Mouse (Mus musculus) myocyte (in vitro differentiated cells): Measurements from ENCODE around the gene Hoxa2.

Experiments
- MYOG ChIP-seq, 3 experiments: IDR thresholded peaks; one replicate each; pipeline ENCODE4 v1.6.1; 2011; ENCODE audit warnings: control low read depth in 2 of 3, low read depth in 2 of 3, mild to moderate bottlenecking in 2 of 3; ENCODE audit not compliant: insufficient read length in 2 of 3, control insufficient read depth in 1 of 3, insufficient read depth in 1 of 3
- POLR2A ChIP-seq: IDR thresholded peaks from one replicate; pipeline ENCODE4 v1.6.1; 2011; ENCODE audit warnings: low read depth, mild to moderate bottlenecking, control low read depth, moderate library complexity; ENCODE audit not compliant: insufficient read length

GRCm38 (mm10) chr6:52153270-52153669, 11.4 kb downstream of the Hoxa2 start:
- TF ChIP-seq MYOG (IDR thresholded peaks at IDR 0.05; ENCODE audit: control insufficient read depth in 1 of 3, insufficient read depth in 1 of 3, insufficient read length in 2 of 3, low read depth in 2 of 3) (no peak), POLR2A (no peak)
